Mouse (Mus musculus): ENCODE measurements around the gene Dhrs4.

- TF ChIP-seq CTCF (IDR thresholded peaks at IDR 0.05; ENCODE audit: low read depth) (no peak), EP300 (optimal IDR thresholded peaks at IDR 0.05) (no peak)
These were observed 729 bp upstream of the Dhrs4 start for GRCm38 (mm10) chr14:55477829-55478228.

Data from stomach, postnatal 0 days (tissue).